Mouse (Mus musculus): ENCODE results near the gene Tmco3. TPM values are rescaled to one million over a fixed set of nuclear protein-coding genes. Genes with fewer than 3 reads are reported as not detected.

Tmco3 gene
- polyA plus RNA-seq, 1 experiment: 42.2 TPM

- no peak for TF ChIP-seq CTCF (IDR thresholded peaks at IDR 0.05; ENCODE audit: borderline replicate concordance, insufficient read depth, low read length)
- TF ChIP-seq POLR2A (IDR thresholded peaks at IDR 0.05; ENCODE audit: low read depth, low read length): peak; percentile 71
- H3K4me1 ChIP-seq (ENCODE audit: control insufficient read depth, insufficient read depth, low read length): peaks cover 5% of the 10 kb centered on the region
- peak within 1 kb of the TSS; percentile 86 for H3K4me3 ChIP-seq (ENCODE audit: insufficient read depth, low read length)
- peak within 1 kb of the TSS; percentile 9; the same call in 1 of the 2 replicates for H3K27ac ChIP-seq (ENCODE audit: insufficient read depth, low read length)
These were observed 50.4 kb downstream of the Tmco3 start, which contains the start of gene Tfdp1 for GRCm38 (mm10) chr8:13338255-13338860. Gene Tfdp1, plus strand, starts transcription at chr8:13338751.

- Histone ChIP-seq H3K4me3 (ENCODE audit: insufficient read depth, low read length) (peak overlapping the region; percentile 86), H3K4me1 (ENCODE audit: control insufficient read depth, insufficient read depth, low read length) (peaks cover 6% of the 10 kb centered on the region), H3K27ac (ENCODE audit: insufficient read depth, low read length) (peak overlapping the region; percentile 9; the same call in 1 of the 2 replicates)
- TF ChIP-seq CTCF (IDR thresholded peaks at IDR 0.05; ENCODE audit: borderline replicate concordance, insufficient read depth, low read length) (no peak), POLR2A (IDR thresholded peaks at IDR 0.05; ENCODE audit: low read depth, low read length) (no peak)
These were observed 51.1 kb downstream of the Tmco3 start for GRCm38 (mm10) chr8:13338901-13339645.

GRCm38 (mm10) chr8:13339646-13339990 is 51.6 kb downstream of the Tmco3 start:
- peaks cover 7% of the 10 kb centered on the region for H3K4me1 ChIP-seq (ENCODE audit: control insufficient read depth, insufficient read depth, low read length)
- TF ChIP-seq POLR2A (IDR thresholded peaks at IDR 0.05; ENCODE audit: low read depth, low read length): no peak
- no peak for TF ChIP-seq CTCF (IDR thresholded peaks at IDR 0.05; ENCODE audit: borderline replicate concordance, insufficient read depth, low read length)
- peak overlapping the region; percentile 86 for H3K4me3 ChIP-seq (ENCODE audit: insufficient read depth, low read length)
- H3K27ac ChIP-seq (ENCODE audit: insufficient read depth, low read length): 0 out of 2 replicates have a peak overlapping the region, but pooled peaks have one; percentile 9

GRCm38 (mm10) chr8:13340650-13341049 is 52.7 kb downstream of the Tmco3 start:
- H3K4me3 ChIP-seq (ENCODE audit: insufficient read depth, low read length): peak overlapping the region; percentile 86; the same call in 1 of the 2 replicates
- no peak overlapping the region for H3K27ac ChIP-seq (ENCODE audit: insufficient read depth, low read length)
- H3K4me1 ChIP-seq (ENCODE audit: control insufficient read depth, insufficient read depth, low read length): peaks cover 7% of the 10 kb centered on the region
- TF ChIP-seq CTCF (IDR thresholded peaks at IDR 0.05; ENCODE audit: borderline replicate concordance, insufficient read depth, low read length) (no peak), POLR2A (IDR thresholded peaks at IDR 0.05; ENCODE audit: low read depth, low read length) (no peak)

GRCm38 (mm10) chr8:13342340-13342739 is 54.4 kb downstream of the Tmco3 start:
- H3K4me1 ChIP-seq (ENCODE audit: control insufficient read depth, insufficient read depth, low read length): peaks cover 7% of the 10 kb centered on the region
- H3K4me3 ChIP-seq (ENCODE audit: insufficient read depth, low read length): no peak overlapping the region
- no peak for TF ChIP-seq CTCF (IDR thresholded peaks at IDR 0.05; ENCODE audit: borderline replicate concordance, insufficient read depth, low read length)
- TF ChIP-seq POLR2A (IDR thresholded peaks at IDR 0.05; ENCODE audit: low read depth, low read length): no peak
- no peak overlapping the region for H3K27ac ChIP-seq (ENCODE audit: insufficient read depth, low read length)

- Histone ChIP-seq H3K4me1 (ENCODE audit: control insufficient read depth, insufficient read depth, low read length) (peaks cover 7% of the 10 kb centered on the region), H3K4me3 (ENCODE audit: insufficient read depth, low read length) (no peak overlapping the region), H3K27ac (ENCODE audit: insufficient read depth, low read length) (no peak overlapping the region)
- TF ChIP-seq POLR2A (IDR thresholded peaks at IDR 0.05; ENCODE audit: low read depth, low read length) (no peak), CTCF (IDR thresholded peaks at IDR 0.05; ENCODE audit: borderline replicate concordance, insufficient read depth, low read length) (no peak)
These were observed 55.1 kb downstream of the Tmco3 start for GRCm38 (mm10) chr8:13343134-13343533.

- no peak overlapping the region for H3K27ac ChIP-seq (ENCODE audit: insufficient read depth, low read length)
- peaks cover 4% of the 10 kb centered on the region for H3K4me1 ChIP-seq (ENCODE audit: control insufficient read depth, insufficient read depth, low read length)
- no peak overlapping the region for H3K4me3 ChIP-seq (ENCODE audit: insufficient read depth, low read length)
- no peak for TF ChIP-seq CTCF (IDR thresholded peaks at IDR 0.05; ENCODE audit: borderline replicate concordance, insufficient read depth, low read length)
- TF ChIP-seq POLR2A (IDR thresholded peaks at IDR 0.05; ENCODE audit: low read depth, low read length): no peak
These were observed 62.1 kb downstream of the Tmco3 start for GRCm38 (mm10) chr8:13350052-13350451.

GRCm38 (mm10) chr8:13351593-13351992 is 63.6 kb downstream of the Tmco3 start:
- TF ChIP-seq POLR2A (IDR thresholded peaks at IDR 0.05; ENCODE audit: low read depth, low read length): no peak
- no peak for TF ChIP-seq CTCF (IDR thresholded peaks at IDR 0.05; ENCODE audit: borderline replicate concordance, insufficient read depth, low read length)
- Histone ChIP-seq H3K4me1 (ENCODE audit: control insufficient read depth, insufficient read depth, low read length) (peaks cover 4% of the 10 kb centered on the region), H3K27ac (ENCODE audit: insufficient read depth, low read length) (no peak overlapping the region), H3K4me3 (ENCODE audit: insufficient read depth, low read length) (no peak overlapping the region)

GRCm38 (mm10) chr8:13352601-13353000 is 64.6 kb downstream of the Tmco3 start:
- Histone ChIP-seq H3K4me1 (ENCODE audit: control insufficient read depth, insufficient read depth, low read length) (peaks cover 4% of the 10 kb centered on the region), H3K27ac (ENCODE audit: insufficient read depth, low read length) (no peak overlapping the region), H3K4me3 (ENCODE audit: insufficient read depth, low read length) (no peak overlapping the region)
- TF ChIP-seq CTCF (IDR thresholded peaks at IDR 0.05; ENCODE audit: borderline replicate concordance, insufficient read depth, low read length): no peak
- no peak for TF ChIP-seq POLR2A (IDR thresholded peaks at IDR 0.05; ENCODE audit: low read depth, low read length)
